Comparison of ENCODE assay signal across 9 mouse cellular contexts in the genomic region with DNA sequence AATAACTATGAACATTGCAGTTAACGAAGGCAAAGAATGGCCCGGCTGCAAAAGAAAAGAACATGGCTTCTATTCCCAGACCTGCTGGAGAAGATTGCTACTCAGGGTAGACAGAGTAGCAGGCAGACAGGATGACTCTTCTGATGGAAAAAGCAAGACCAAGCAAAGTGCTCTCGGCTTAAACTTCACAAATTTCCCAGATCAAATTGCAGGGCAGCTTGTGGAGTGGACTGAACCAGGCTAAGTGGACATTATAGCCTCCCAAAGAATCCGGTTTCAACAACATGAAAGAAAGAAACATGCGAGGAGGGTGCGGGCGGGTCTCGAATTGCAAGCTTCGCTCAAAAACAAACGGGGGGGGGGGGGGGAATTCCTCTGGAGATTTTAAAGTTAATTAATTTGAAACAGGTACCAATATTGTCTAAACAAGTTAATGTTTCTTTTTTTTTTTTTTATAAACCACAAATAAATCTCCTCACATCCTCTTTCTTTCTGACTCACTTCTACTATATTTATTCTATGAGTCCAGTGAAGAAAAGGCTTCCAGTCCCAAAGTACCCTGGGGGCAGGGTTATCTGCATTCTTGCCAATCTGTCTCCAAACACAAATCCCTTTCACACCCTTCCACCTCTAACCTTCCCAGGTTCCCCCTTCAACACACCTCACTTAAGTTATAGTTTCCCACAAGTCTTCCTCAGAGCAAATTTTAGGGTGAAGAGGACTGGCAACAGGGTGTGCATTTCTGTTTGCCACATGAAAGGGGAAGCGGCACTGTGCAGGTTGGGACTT. TPM values are rescaled to one million over a fixed set of nuclear protein-coding genes. Genes with fewer than 3 reads are reported as not detected.
DNase-seq lines count a peak whose midpoint lies in the region; ATAC-seq and TF ChIP-seq lines count a peak whose summit lies in the region.
"Had no signal": no experiment of that assay in that cellular context is flagged by ENCODE, and none has a peak within 500 bp of the region (broad histone marks: within the 10 kb centered on the region; RNA-seq: fewer than 3 reads in every experiment).

No protein-coding gene starts in this region.

- peaks cover 13 to 65% of the 10 kb centered on the region in 2 experiments for H3K4me1 ChIP-seq in heart, embryonic 14.5 days (ENCODE audit: control insufficient read depth in 2 of 2, insufficient read depth in 2 of 2, low read length in 2 of 2)
- peaks cover 66% of the 10 kb centered on the region for H3K4me1 ChIP-seq in E14TG2a.4 (replicated peaks; ENCODE audit: low read depth, low read length)
- H3K4me1 ChIP-seq in forebrain, embryonic 16.5 days (replicated peaks; ENCODE audit: control insufficient read depth, insufficient read depth, low read length) = peaks cover 45% of the 10 kb centered on the region
- peaks cover 23% of the 10 kb centered on the region for H3K4me1 ChIP-seq in midbrain, embryonic 11.5 days (ENCODE audit: control insufficient read depth, insufficient read depth, low read length)

- peak overlapping the region; percentile 79 for H3K4me2 ChIP-seq in heart, embryonic 14.5 days (ENCODE audit: low read length)
- peak overlapping the region; percentile 10 for H3K4me2 ChIP-seq in forebrain, embryonic 16.5 days (ENCODE audit: low read length)
- peak overlapping the region; percentile 67 for H3K4me2 ChIP-seq in midbrain, embryonic 11.5 days

- no peaks in the 10 kb centered on the region for H3K27me3 ChIP-seq in heart, embryonic 14.5 days (ENCODE audit: control insufficient read depth, insufficient read depth, low read length)
- H3K27me3 ChIP-seq in E14TG2a.4 (ENCODE audit: insufficient read depth, low read length) = no peaks in the 10 kb centered on the region
- no peaks in the 10 kb centered on the region for H3K27me3 ChIP-seq in forebrain, embryonic 16.5 days (replicated peaks; ENCODE audit: control insufficient read depth, insufficient read depth, low read length)
- no peaks in the 10 kb centered on the region for H3K27me3 ChIP-seq in midbrain, embryonic 11.5 days (ENCODE audit: control insufficient read depth, insufficient read depth, low read length)

- no peak for TF ChIP-seq CTCF in E14TG2a.4 (conservative IDR thresholded peaks at IDR 0.05; ENCODE audit: low read length)

- intact Hi-C loops in left cerebral cortex, postnatal 4 days (cut with DNase I) = loop anchor here (10.0 kb wide), 1 partner anchor 70 kb away; the partner anchor contains the start of gene Clk3

- no peaks in the 10 kb centered on the region for H3K9me3 ChIP-seq in heart, embryonic 14.5 days (ENCODE audit: control insufficient read depth, low read length)
- no peaks in the 10 kb centered on the region for H3K9me3 ChIP-seq in E14TG2a.4 (ENCODE audit: low read length)
- H3K9me3 ChIP-seq in forebrain, embryonic 16.5 days (ENCODE audit: control insufficient read depth, low read length) = no peaks in the 10 kb centered on the region
- no peaks in the 10 kb centered on the region for H3K9me3 ChIP-seq in midbrain, embryonic 11.5 days (ENCODE audit: control insufficient read depth, low read length)
- H3K9me3 ChIP-seq: G1E had no signal

- H3K27ac ChIP-seq in heart, embryonic 14.5 days (replicated peaks in 1 of 2; ENCODE audit: control insufficient read depth in 1 of 2, insufficient read depth in 1 of 2, low read depth in 2 of 2, low read length in 2 of 2) = no peak overlapping the region
- no peak overlapping the region for H3K27ac ChIP-seq in forebrain, embryonic 16.5 days (ENCODE audit: low read length)
- no peak overlapping the region for H3K27ac ChIP-seq in midbrain, embryonic 11.5 days (ENCODE audit: low read depth, low read length)

- peaks cover 5% of the 10 kb centered on the region; the same call in 1 of the 2 replicates for H3K36me3 ChIP-seq in heart, embryonic 14.5 days (ENCODE audit: control insufficient read depth, insufficient read depth, low read length)
- H3K36me3 ChIP-seq in E14TG2a.4 (ENCODE audit: insufficient read depth, low read length) = peaks cover 28% of the 10 kb centered on the region
- peaks cover 3% of the 10 kb centered on the region; the same call in 1 of the 2 replicates for H3K36me3 ChIP-seq in forebrain, embryonic 16.5 days (ENCODE audit: control insufficient read depth, insufficient read depth)
- H3K36me3 ChIP-seq in midbrain, embryonic 11.5 days (ENCODE audit: control insufficient read depth, insufficient read depth, low read length) = no peaks in the 10 kb centered on the region

- 0 out of 2 replicates have a peak overlapping the region, but pooled peaks have one; percentile 39 for H3K9ac ChIP-seq in heart, embryonic 14.5 days (ENCODE audit: low read length)
- H3K9ac ChIP-seq in forebrain, embryonic 16.5 days (replicated peaks; ENCODE audit: low read depth, low read length) = no peak overlapping the region
- peak overlapping the region; percentile 28; the same call in 1 of the 2 replicates for H3K9ac ChIP-seq in midbrain, embryonic 11.5 days (ENCODE audit: low read length)

- H3K4me3 ChIP-seq in heart, embryonic 14.5 days (ENCODE audit: control insufficient read depth in 1 of 2, insufficient read depth in 1 of 2, low read depth in 1 of 2, low read length in 2 of 2) = peak overlapping the region; percentile 20 to 88; a peak in 2 of 4 replicates
- peak overlapping the region; percentile 94 for H3K4me3 ChIP-seq in E14TG2a.4 (replicated peaks; ENCODE audit: low read length)
- H3K4me3 ChIP-seq in forebrain, embryonic 16.5 days (replicated peaks; ENCODE audit: low read length) = no peak overlapping the region
- H3K4me3 ChIP-seq in midbrain, embryonic 11.5 days (ENCODE audit: low read depth, low read length) = peak overlapping the region; percentile 82

- 35% methylated on average over 11 of the region's 11 CpGs for WGBS in heart, embryonic 14.5 days
- 23% methylated on average over 11 of the region's 11 CpGs for WGBS in forebrain, embryonic 16.5 days
- 15% methylated on average over 11 of the region's 11 CpGs for WGBS in midbrain, embryonic 11.5 days

- DNase-seq in heart, adult 18-20 months = no peak
- peak; percentile 82 for DNase-seq in midbrain, embryonic 11.5 days (ENCODE audit: low spot score, missing footprints)
- no peak for DNase-seq in left cerebral cortex, postnatal 4 days
- no peak for DNase-seq in adrenal gland, adult 8-10 months
- no peak for DNase-seq in gastrocnemius, adult 18-20 months (ENCODE audit: low spot score)

- no peak for ATAC-seq in heart, embryonic 14.5 days (ENCODE audit: insufficient number of reproducible peaks, insufficient read depth, low FRiP score, low read depth)
- no peak for ATAC-seq in forebrain, embryonic 16.5 days
- no peak for ATAC-seq in midbrain, embryonic 11.5 days (ENCODE audit: low FRiP score)

RNA-seq across cellular contexts. Expression of gene Arid3b, which starts 1.8 kb away (rescaled TPM):
- 8.1 and 8.8 TPM in 2 replicates for polyA plus RNA-seq in heart, embryonic 14.5 days (2014; fragmentation: Nextera tagmentation; extraction: Ambion mirVana)
- 1 to 10 TPM; 3.7 to 4.9 TPM for total RNA-seq in heart, adult 18-20 months (2021)
- 8.6 and 10.6 TPM in 2 replicates for polyA plus RNA-seq in forebrain, embryonic 16.5 days (2015; fragmentation: Nextera tagmentation; extraction: Ambion mirVana)
- polyA plus RNA-seq in midbrain, embryonic 11.5 days (2014; fragmentation: Nextera tagmentation; extraction: Ambion mirVana) = 22.0 and 25.7 TPM in 2 replicates
- 1 to 10 TPM; 9.1 to 9.7 TPM for total RNA-seq in left cerebral cortex, postnatal 4 days (2021)
- total RNA-seq in adrenal gland, adult 8-10 months (2022) = 1 to 10 TPM; 4.6 to 9.8 (median 8.4) TPM
- total RNA-seq in gastrocnemius, adult 18-20 months (2021) = 1 to 10 TPM; 3.7 TPM

Comparison
In these comparisons a context has a peak if more than half of its experiments do, and no peak if none do; other contexts are left out.
1. H3K4me2 ChIP-seq: peak in every context shown above with its lines; median percentile 79 in heart, embryonic 14.5 days; 67 in midbrain, embryonic 11.5 days; 10 in forebrain, embryonic 16.5 days.